Comparison of ENCODE assay signal across 22 mouse cellular contexts in the genomic region with DNA sequence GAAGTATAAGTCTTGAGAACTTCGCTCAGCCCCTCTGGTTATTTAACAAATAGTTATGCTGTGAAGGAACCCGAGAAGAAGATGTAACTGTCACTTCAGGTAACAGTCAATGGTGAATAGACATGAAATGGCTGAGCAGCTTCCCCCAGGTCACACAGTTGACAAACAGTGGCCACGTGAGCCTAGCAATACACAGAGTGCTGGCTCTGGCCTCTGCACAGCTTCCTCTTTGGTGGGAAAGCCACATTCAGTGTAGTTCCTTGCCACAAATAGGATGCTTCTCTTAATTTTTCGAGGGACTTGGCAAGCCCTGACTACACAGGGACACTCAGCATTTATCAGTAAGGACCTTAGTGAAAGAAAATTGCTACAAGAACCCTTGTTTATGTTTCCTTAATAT. TPM values are rescaled to one million over a fixed set of nuclear protein-coding genes. Genes with fewer than 3 reads are reported as not detected.
DNase-seq lines count a peak whose midpoint lies in the region; ATAC-seq lines count a peak whose summit lies in the region.
"Had no signal": no experiment of that assay in that cellular context is flagged by ENCODE, and none has a peak within 500 bp of the region (broad histone marks: within the 10 kb centered on the region; RNA-seq: fewer than 3 reads in every experiment).

No protein-coding gene starts in this region.

- H3K36me3 ChIP-seq in hindbrain, embryonic 11.5 days (ENCODE audit: control insufficient read depth, insufficient read depth, low read length), result no peaks in the 10 kb centered on the region
- H3K36me3 ChIP-seq: embryonic facial prominence, embryonic 13.5 days; G1E; heart, embryonic 15.5 days; hindbrain, embryonic 12.5 days; kidney, embryonic 15.5 days; limb, embryonic 10.5 days; lung, embryonic 15.5 days; neural tube, embryonic 13.5 days had no signal

- no peaks in the 10 kb centered on the region for H3K27me3 ChIP-seq in hindbrain, embryonic 11.5 days (ENCODE audit: control insufficient read depth, insufficient read depth, low read length)
- H3K27me3 ChIP-seq: embryonic facial prominence, embryonic 13.5 days; heart, embryonic 15.5 days; hindbrain, embryonic 12.5 days; kidney, embryonic 15.5 days; lung, embryonic 15.5 days; neural tube, embryonic 13.5 days had no signal

- peak; percentile 99 for ATAC-seq in common myeloid progenitor, adult 5-6 weeks (replicated peaks; ENCODE audit: low read depth, poor library complexity, severe bottlenecking)
- ATAC-seq in megakaryocyte progenitor cell, adult 5-6 weeks (replicated peaks; ENCODE audit: poor library complexity), result peak; percentile 99
- no peak for ATAC-seq in hindbrain, embryonic 11.5 days (ENCODE audit: low FRiP score)
- ATAC-seq: forebrain, embryonic 16.5 days had no signal

- H3K9me3 ChIP-seq in hindbrain, embryonic 11.5 days (ENCODE audit: control insufficient read depth, low read length), result no peaks in the 10 kb centered on the region
- H3K9me3 ChIP-seq: embryonic facial prominence, embryonic 13.5 days; heart, embryonic 15.5 days; hindbrain, embryonic 12.5 days; kidney, embryonic 15.5 days; limb, embryonic 10.5 days; lung, embryonic 15.5 days; neural tube, embryonic 13.5 days had no signal

- H3K27ac ChIP-seq in hindbrain, embryonic 11.5 days (ENCODE audit: low read depth, low read length), result no peak overlapping the region
- H3K27ac ChIP-seq: embryonic facial prominence, embryonic 13.5 days; heart, embryonic 15.5 days; hindbrain, embryonic 12.5 days; kidney, embryonic 15.5 days; left cerebral cortex, adult 2 months; limb, embryonic 10.5 days; lung, embryonic 15.5 days; neural tube, embryonic 13.5 days had no signal

- no peak overlapping the region for H3K9ac ChIP-seq in hindbrain, embryonic 11.5 days (ENCODE audit: low read depth, low read length)
- H3K9ac ChIP-seq: embryonic facial prominence, embryonic 13.5 days; heart, embryonic 15.5 days; hindbrain, embryonic 12.5 days; kidney, embryonic 15.5 days; lung, embryonic 15.5 days; neural tube, embryonic 13.5 days had no signal

- H3K4me2 ChIP-seq in hindbrain, embryonic 11.5 days (replicated peaks; ENCODE audit: low read depth, low read length), result no peak overlapping the region
- H3K4me2 ChIP-seq: embryonic facial prominence, embryonic 13.5 days; heart, embryonic 15.5 days; hindbrain, embryonic 12.5 days; kidney, embryonic 15.5 days; lung, embryonic 15.5 days; midbrain, embryonic 11.5 days; neural tube, embryonic 13.5 days had no signal

- H3K4me1 ChIP-seq in hindbrain, embryonic 11.5 days (replicated peaks; ENCODE audit: control insufficient read depth, insufficient read depth, low read length), result no peaks in the 10 kb centered on the region
- H3K4me1 ChIP-seq: embryonic facial prominence, embryonic 13.5 days; heart, embryonic 15.5 days; hindbrain, embryonic 12.5 days; kidney, embryonic 15.5 days; limb, embryonic 10.5 days; neural tube, embryonic 13.5 days had no signal

- DNase-seq in lung, adult 18-20 months, result peak; percentile 9 to 17
- no peak for DNase-seq in lung, postnatal 14 days
- peak; percentile 28 for DNase-seq in MEL-GATA-1-ER (ENCODE audit: extremely low read depth, low read depth)
- DNase-seq in embryo, embryonic 10 days (ENCODE audit: low spot score), result no peak
- no peak for DNase-seq in hindbrain, embryonic 11.5 days (ENCODE audit: low spot score)
- DNase-seq: adrenal gland, adult 2 months; cerebellum, adult 11-12 months; right cerebral cortex, postnatal 4 days; thymus, adult 18-20 months had no signal

- H3K4me3 ChIP-seq in hindbrain, embryonic 11.5 days (ENCODE audit: low read depth, low read length), result no peak overlapping the region
- H3K4me3 ChIP-seq: embryonic facial prominence, embryonic 13.5 days; heart, embryonic 15.5 days; hindbrain, embryonic 12.5 days; kidney, embryonic 15.5 days; left cerebral cortex, adult 2 months; limb, embryonic 10.5 days; lung, embryonic 15.5 days; neural tube, embryonic 13.5 days had no signal

- WGBS in hindbrain, embryonic 11.5 days, result 85% methylated on average over 4 of the region's 4 CpGs

RNA-seq across cellular contexts. Expression of a gene that starts 50.0 kb away (rescaled TPM):
- total RNA-seq in common myeloid progenitor, adult 5-6 weeks (2017), result 98.8 and 117 TPM in 2 replicates
- 34.4 and 39.1 TPM in 2 replicates for total RNA-seq in megakaryocyte progenitor cell, adult 5-6 weeks (2015)
- 75.3 and 110 TPM in 2 replicates for total RNA-seq in megakaryocyte progenitor cell, adult 5-6 weeks (2017)
- 5.3 and 8.7 TPM in 2 replicates for polyA plus RNA-seq in hindbrain, embryonic 11.5 days (2014; fragmentation: Nextera tagmentation; extraction: Ambion mirVana)
- polyA plus RNA-seq: G1E had no signal

Comparison
In these comparisons a context has a peak if more than half of its experiments do, and no peak if none do; other contexts are left out.
1. DNase-seq: peak in lung, adult 18-20 months (2 of 2) and MEL-GATA-1-ER (single experiment); none in lung, postnatal 14 days (single experiment), embryo, embryonic 10 days (single experiment) and hindbrain, embryonic 11.5 days (single experiment).